ENCODE assay signal across 33 mouse cellular contexts in the genomic region with DNA sequence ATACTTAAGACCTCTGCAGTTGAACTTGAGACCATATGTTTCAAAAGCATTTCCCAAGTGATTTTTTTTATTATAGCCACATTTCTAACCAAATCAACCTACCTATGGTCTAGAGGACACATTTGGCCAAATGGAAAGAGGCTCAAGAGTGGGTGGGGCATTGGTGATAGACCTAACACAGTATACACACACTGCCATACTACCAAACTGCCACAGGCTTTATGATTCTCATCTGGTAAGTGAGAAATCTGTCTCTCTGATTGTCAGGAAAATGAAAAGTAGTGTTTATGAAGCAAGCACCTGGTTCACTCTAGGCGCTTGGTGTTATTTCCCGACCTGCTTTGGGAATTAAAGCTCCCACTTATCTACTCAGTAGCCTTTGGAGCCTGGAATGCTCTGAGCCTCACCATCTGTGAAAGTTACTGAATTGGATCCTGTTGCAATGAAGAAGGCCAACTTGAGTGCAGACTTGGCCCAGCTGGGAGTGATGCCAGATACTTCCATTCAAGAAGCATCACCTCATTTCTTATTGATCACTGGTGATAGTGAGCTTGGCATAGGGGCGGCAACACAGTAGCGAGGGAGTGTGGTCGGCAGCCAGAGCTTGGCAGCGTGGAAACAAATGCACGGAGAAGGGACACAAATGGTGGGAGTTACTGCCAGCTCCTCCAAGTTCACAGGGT.
A peak's percentile ranks its signal among the peaks of the same experiment; 100 is the strongest.
DNase-seq lines count a peak whose midpoint lies in the region; ATAC-seq and TF ChIP-seq lines count a peak whose summit lies in the region.
"Had no signal": no experiment of that assay in that cellular context is flagged by ENCODE, and none has a peak within 500 bp of the region (broad histone marks: within the 10 kb centered on the region; RNA-seq: fewer than 3 reads in every experiment).

No protein-coding gene starts in this region.

- no peak overlapping the region for H3K4me3 ChIP-seq in forebrain, embryonic 15.5 days
- no peak overlapping the region for H3K4me3 ChIP-seq in forebrain, embryonic 12.5 days (replicated peaks)
- no peak overlapping the region for H3K4me3 ChIP-seq in lung, embryonic 16.5 days (ENCODE audit: low read length)
- H3K4me3 ChIP-seq in lung, adult 2 months (replicated peaks; ENCODE audit: extremely low read depth, low read depth, low read length), result no peak overlapping the region
- H3K4me3 ChIP-seq in forebrain, embryonic 16.5 days (replicated peaks; ENCODE audit: low read length), result no peak overlapping the region
- no peak overlapping the region for H3K4me3 ChIP-seq in neural tube, embryonic 15.5 days (replicated peaks)
- H3K4me3 ChIP-seq: embryonic facial prominence, embryonic 13.5 days; erythroblast, embryonic 14.5 days; heart, embryonic 15.5 days; hindbrain, embryonic 12.5 days; left cerebral cortex, adult 2 months; liver, embryonic 12.5 days; midbrain, embryonic 10.5 days; myocyte; neural tube, embryonic 12.5 days had no signal

- peak; percentile 75 for ATAC-seq in forebrain, embryonic 15.5 days (replicated peaks)
- no peak for ATAC-seq in forebrain, embryonic 12.5 days (ENCODE audit: low FRiP score)
- peak; percentile 20; the same call in 1 of the 2 replicates for ATAC-seq in lung, embryonic 16.5 days (ENCODE audit: low read depth)
- ATAC-seq in forebrain, embryonic 16.5 days, result peak; percentile 91
- no peak for ATAC-seq in neural tube, embryonic 15.5 days (ENCODE audit: low FRiP score)
- ATAC-seq: inflammation-experienced regulatory T-cells, adult 6 months; liver, embryonic 12.5 days; liver, postnatal 0 days; midbrain, embryonic 16.5 days had no signal

- TF ChIP-seq CTCF in lung, adult 2 months (IDR thresholded peaks at IDR 0.05; ENCODE audit: insufficient read depth, low read length), result no peak

- no peaks in the 10 kb centered on the region for H3K9me3 ChIP-seq in forebrain, embryonic 15.5 days
- no peaks in the 10 kb centered on the region for H3K9me3 ChIP-seq in forebrain, embryonic 12.5 days
- no peaks in the 10 kb centered on the region for H3K9me3 ChIP-seq in lung, embryonic 16.5 days (ENCODE audit: control insufficient read depth, low read length)
- no peaks in the 10 kb centered on the region for H3K9me3 ChIP-seq in forebrain, embryonic 16.5 days (ENCODE audit: control insufficient read depth, low read length)
- no peaks in the 10 kb centered on the region for H3K9me3 ChIP-seq in neural tube, embryonic 15.5 days (replicated peaks)
- H3K9me3 ChIP-seq: embryonic facial prominence, embryonic 13.5 days; heart, embryonic 15.5 days; hindbrain, embryonic 12.5 days; liver, embryonic 12.5 days; midbrain, embryonic 10.5 days; neural tube, embryonic 12.5 days had no signal

- peak; percentile 53 to 72 for DNase-seq in cerebellum, postnatal 10 days
- DNase-seq in cerebellum, adult 8-10 months, result no peak
- DNase-seq in lung, adult 2 months, result no peak
- DNase-seq: adrenal gland, adult 8-10 months; cerebellum, adult 11-12 months; cerebellum, postnatal 25 days; embryo, embryonic 11 days; gastrocnemius, postnatal 14 days; kidney, adult 11 months; kidney, postnatal 14 days; liver, postnatal 0 days; lung, postnatal 14 days; right cerebral cortex, postnatal 14 days; spleen, adult 18-20 months; thymus, adult 18-20 months; thymus, postnatal 25 days had no signal

- H3K4me1 ChIP-seq in forebrain, embryonic 15.5 days, result 0 out of 2 replicates have a peak, but pooled peaks cover 5% of the 10 kb centered on the region
- no peaks in the 10 kb centered on the region for H3K4me1 ChIP-seq in forebrain, embryonic 12.5 days
- no peaks in the 10 kb centered on the region for H3K4me1 ChIP-seq in lung, embryonic 16.5 days (replicated peaks; ENCODE audit: control insufficient read depth, insufficient read depth, low read length)
- H3K4me1 ChIP-seq in lung, adult 2 months (ENCODE audit: control insufficient read depth, insufficient read depth, low read length), result no peaks in the 10 kb centered on the region
- peaks cover 16% of the 10 kb centered on the region for H3K4me1 ChIP-seq in forebrain, embryonic 16.5 days (replicated peaks; ENCODE audit: control insufficient read depth, insufficient read depth, low read length)
- 0 out of 2 replicates have a peak, but pooled peaks cover 4% of the 10 kb centered on the region for H3K4me1 ChIP-seq in neural tube, embryonic 15.5 days
- H3K4me1 ChIP-seq: heart, embryonic 15.5 days; hindbrain, embryonic 12.5 days; liver, embryonic 12.5 days; midbrain, embryonic 10.5 days; neural tube, embryonic 12.5 days had no signal

- no peak overlapping the region for H3K4me2 ChIP-seq in forebrain, embryonic 15.5 days (replicated peaks)
- no peak overlapping the region for H3K4me2 ChIP-seq in forebrain, embryonic 12.5 days
- H3K4me2 ChIP-seq in lung, embryonic 16.5 days (ENCODE audit: low read depth, low read length), result no peak overlapping the region
- H3K4me2 ChIP-seq in forebrain, embryonic 16.5 days (ENCODE audit: low read length), result no peak overlapping the region
- no peak overlapping the region for H3K4me2 ChIP-seq in neural tube, embryonic 15.5 days
- H3K4me2 ChIP-seq: embryonic facial prominence, embryonic 13.5 days; heart, embryonic 15.5 days; hindbrain, embryonic 12.5 days; liver, embryonic 12.5 days; neural tube, embryonic 12.5 days had no signal

- no peaks in the 10 kb centered on the region for H3K36me3 ChIP-seq in forebrain, embryonic 15.5 days
- no peaks in the 10 kb centered on the region for H3K36me3 ChIP-seq in forebrain, embryonic 12.5 days (replicated peaks)
- H3K36me3 ChIP-seq in lung, embryonic 16.5 days (ENCODE audit: control insufficient read depth, insufficient read depth, low read length), result no peaks in the 10 kb centered on the region
- H3K36me3 ChIP-seq in forebrain, embryonic 16.5 days (ENCODE audit: control insufficient read depth, insufficient read depth), result no peaks in the 10 kb centered on the region
- H3K36me3 ChIP-seq in neural tube, embryonic 15.5 days, result no peaks in the 10 kb centered on the region
- H3K36me3 ChIP-seq: embryonic facial prominence, embryonic 13.5 days; heart, embryonic 15.5 days; hindbrain, embryonic 12.5 days; liver, embryonic 12.5 days; midbrain, embryonic 10.5 days; neural tube, embryonic 12.5 days had no signal

- H3K27me3 ChIP-seq in forebrain, embryonic 15.5 days, result no peaks in the 10 kb centered on the region
- no peaks in the 10 kb centered on the region for H3K27me3 ChIP-seq in forebrain, embryonic 12.5 days
- no peaks in the 10 kb centered on the region for H3K27me3 ChIP-seq in lung, embryonic 16.5 days (ENCODE audit: control insufficient read depth, insufficient read depth, low read depth, low read length)
- H3K27me3 ChIP-seq in forebrain, embryonic 16.5 days (replicated peaks; ENCODE audit: control insufficient read depth, insufficient read depth, low read length), result no peaks in the 10 kb centered on the region
- H3K27me3 ChIP-seq in neural tube, embryonic 15.5 days (replicated peaks), result no peaks in the 10 kb centered on the region
- H3K27me3 ChIP-seq: CH12.LX; embryonic facial prominence, embryonic 13.5 days; heart, embryonic 15.5 days; hindbrain, embryonic 12.5 days; liver, embryonic 12.5 days; neural tube, embryonic 12.5 days had no signal

- H3K27ac ChIP-seq in forebrain, embryonic 15.5 days (replicated peaks), result no peak overlapping the region
- no peak overlapping the region for H3K27ac ChIP-seq in forebrain, embryonic 12.5 days
- H3K27ac ChIP-seq in lung, embryonic 16.5 days (ENCODE audit: low read length), result no peak overlapping the region
- H3K27ac ChIP-seq in forebrain, embryonic 16.5 days (ENCODE audit: low read length), result no peak overlapping the region
- H3K27ac ChIP-seq in neural tube, embryonic 15.5 days (replicated peaks), result no peak overlapping the region
- H3K27ac ChIP-seq: embryonic facial prominence, embryonic 13.5 days; heart, embryonic 15.5 days; hindbrain, embryonic 12.5 days; left cerebral cortex, adult 2 months; liver, embryonic 12.5 days; midbrain, embryonic 10.5 days; neural tube, embryonic 12.5 days had no signal

- no peak for TF ChIP-seq POLR2A in lung, adult 2 months (IDR thresholded peaks at IDR 0.05; ENCODE audit: borderline replicate concordance, extremely low read depth, low read depth, low read length)

- no peak overlapping the region for H3K9ac ChIP-seq in forebrain, embryonic 15.5 days (replicated peaks)
- no peak overlapping the region for H3K9ac ChIP-seq in forebrain, embryonic 12.5 days
- H3K9ac ChIP-seq in lung, embryonic 16.5 days (ENCODE audit: low read length), result no peak overlapping the region
- H3K9ac ChIP-seq in forebrain, embryonic 16.5 days (replicated peaks; ENCODE audit: low read depth, low read length), result no peak overlapping the region
- H3K9ac ChIP-seq in neural tube, embryonic 15.5 days (replicated peaks), result no peak overlapping the region
- H3K9ac ChIP-seq: embryonic facial prominence, embryonic 13.5 days; heart, embryonic 15.5 days; hindbrain, embryonic 12.5 days; liver, embryonic 12.5 days; liver, postnatal 0 days; neural tube, embryonic 12.5 days had no signal

- 59% methylated on average over 7 of the region's 7 CpGs for WGBS in forebrain, embryonic 15.5 days
- 89% methylated on average over 7 of the region's 7 CpGs for WGBS in forebrain, embryonic 12.5 days
- WGBS in lung, embryonic 16.5 days, result 58% methylated on average over 7 of the region's 7 CpGs
- WGBS in lung, adult 2 months, result 61% methylated on average over 7 of the region's 7 CpGs
- WGBS in forebrain, embryonic 16.5 days, result 55% methylated on average over 7 of the region's 7 CpGs
- 76% methylated on average over 7 of the region's 7 CpGs for WGBS in neural tube, embryonic 15.5 days

Comparison
In these comparisons a context has a peak if more than half of its experiments do, and no peak if none do; other contexts are left out.
1. DNase-seq: peak in cerebellum, postnatal 10 days (2 of 2); none in cerebellum, adult 8-10 months (single experiment) and lung, adult 2 months (single experiment).
2. ATAC-seq: peak in forebrain, embryonic 15.5 days (single experiment), lung, embryonic 16.5 days (single experiment) and forebrain, embryonic 16.5 days (single experiment); none in forebrain, embryonic 12.5 days (single experiment) and neural tube, embryonic 15.5 days (single experiment).